Mouse (Mus musculus) CD4-positive naive resting alpha-beta T cell, adult 57 days (primary cell): Measurements from ENCODE around the gene Xcl1. TPM values are rescaled to one million over a fixed set of nuclear protein-coding genes. Genes with fewer than 3 reads are reported as not detected.

Source experiments
- total RNA-seq: library from RNA; stranded (reverse); gene quantifications from one replicate; pipeline ENCODE4 v1.2.4, GENCODE M21; 2023

Gene Xcl1
- total RNA-seq: 9.4 TPM

DNA sequence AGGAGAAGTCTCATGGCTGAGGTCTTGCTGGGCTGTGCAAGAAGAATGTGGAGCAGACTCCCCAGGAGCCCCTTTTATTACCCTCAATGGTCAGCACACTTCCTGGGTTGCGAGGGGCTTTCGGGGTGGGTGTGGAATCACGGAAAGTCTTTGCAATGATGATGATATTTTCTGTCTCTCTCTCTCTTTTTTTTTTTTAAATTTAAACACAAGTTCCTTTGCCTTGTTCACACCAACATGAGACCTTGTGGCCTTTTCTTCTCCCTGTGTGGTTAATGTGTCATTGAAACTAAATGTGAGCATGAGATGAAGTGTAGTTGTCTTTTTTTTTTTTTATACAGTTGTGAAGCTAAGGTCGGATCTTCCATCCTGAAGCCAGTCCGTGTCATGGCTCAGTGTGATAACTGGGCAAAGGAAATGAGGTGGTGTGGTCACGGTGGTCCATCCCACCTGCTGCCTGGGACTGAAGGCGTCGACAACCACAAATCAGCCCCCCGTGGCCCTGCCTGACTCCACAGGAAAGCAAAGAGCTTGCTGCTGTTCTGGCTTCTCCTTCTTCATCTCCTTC lies at the start of gene Xcl1:
Xcl1 (minus strand) TSS at position 51 of the 568 bp plus-strand sequence.

Other genes starting within 250 kb of the Xcl1 start
- not detected for gene Dpt, start 138.9 kb downstream of the Xcl1 start, total RNA-seq
- gene Tbx19, start 225.2 kb upstream of the Xcl1 start, total RNA-seq: 0.89 TPM